Mouse (Mus musculus): Measurements from ENCODE around the gene Grk6. TPM values are rescaled to one million over a fixed set of nuclear protein-coding genes. Genes with fewer than 3 reads are reported as not detected.

Grk6 gene
- polyA plus RNA-seq, 1 experiment, result 38.4 TPM

- H3K27me3 ChIP-seq (ENCODE audit: control insufficient read depth, insufficient read depth, low read length), result 0 out of 2 replicates have a peak, but pooled peaks cover 4% of the 10 kb centered on the region
- H3K36me3 ChIP-seq (ENCODE audit: control insufficient read depth, insufficient read depth, low read length), result no peaks in the 10 kb centered on the region
Measured at GRCm38 (mm10) chr13:55413333-55413732, 31.5 kb upstream of the Grk6 start.

GRCm38 (mm10) chr13:55414743-55415380, 30.0 kb upstream of the Grk6 start, which contains the start of gene Pfn3:
TSS of gene Pfn3 (minus strand) at chr13:55415232.
- 26% methylated on average over 41 of the region's 41 CpGs for WGBS
- Histone ChIP-seq H3K4me1 (ENCODE audit: control insufficient read depth, insufficient read depth, insufficient read length, low read length) (peaks cover 7% of the 10 kb centered on the region), H3K36me3 (ENCODE audit: control insufficient read depth, insufficient read depth, low read length) (no peaks in the 10 kb centered on the region), H3K27ac (ENCODE audit: insufficient read depth, low read depth, low read length) (no peak within 1 kb of the TSS), H3K27me3 (ENCODE audit: control insufficient read depth, insufficient read depth, low read length) (peaks cover 5% of the 10 kb centered on the region), H3K4me3 (ENCODE audit: low read depth, low read length) (peak within 1 kb of the TSS; percentile 12; the same call in 1 of the 2 replicates)
- TF ChIP-seq CTCF (IDR thresholded peaks at IDR 0.05; ENCODE audit: extremely low read depth, insufficient read length, insufficient replicate concordance, low read depth, low read length), result no peak

More at GRCm38 (mm10) chr13:55413333-55413732, 31.5 kb upstream of the Grk6 start:
- Histone ChIP-seq H3K27ac (ENCODE audit: insufficient read depth, low read depth, low read length) (no peak overlapping the region), H3K4me1 (ENCODE audit: control insufficient read depth, insufficient read depth, insufficient read length, low read length) (peaks cover 6% of the 10 kb centered on the region), H3K4me3 (ENCODE audit: low read depth, low read length) (no peak overlapping the region)
- TF ChIP-seq CTCF (IDR thresholded peaks at IDR 0.05; ENCODE audit: extremely low read depth, insufficient read length, insufficient replicate concordance, low read depth, low read length) (no peak), POLR2A (IDR thresholded peaks at IDR 0.05; ENCODE audit: low read depth, low read length) (no peak)
- 55% methylated on average over 12 of the region's 12 CpGs for WGBS

GRCm38 (mm10) chr13:55418004-55418403, 26.9 kb upstream of the Grk6 start:
- Histone ChIP-seq H3K27ac (ENCODE audit: insufficient read depth, low read depth, low read length) (no peak overlapping the region), H3K4me3 (ENCODE audit: low read depth, low read length) (no peak overlapping the region), H3K36me3 (ENCODE audit: control insufficient read depth, insufficient read depth, low read length) (no peaks in the 10 kb centered on the region), H3K4me1 (ENCODE audit: control insufficient read depth, insufficient read depth, insufficient read length, low read length) (peaks cover 22% of the 10 kb centered on the region), H3K27me3 (ENCODE audit: control insufficient read depth, insufficient read depth, low read length) (peaks cover 19% of the 10 kb centered on the region)
- 8% methylated on average over 12 of the region's 12 CpGs for WGBS
- TF ChIP-seq CTCF (IDR thresholded peaks at IDR 0.05; ENCODE audit: extremely low read depth, insufficient read length, insufficient replicate concordance, low read depth, low read length), result peak; percentile 80
- 0 out of 2 replicates have a peak, but pooled peaks have one; percentile 20 for TF ChIP-seq POLR2A (IDR thresholded peaks at IDR 0.05; ENCODE audit: low read depth, low read length)

GRCm38 (mm10) chr13:55419142-55419541, 25.7 kb upstream of the Grk6 start:
- Histone ChIP-seq H3K27me3 (ENCODE audit: control insufficient read depth, insufficient read depth, low read length) (peaks cover 19% of the 10 kb centered on the region), H3K36me3 (ENCODE audit: control insufficient read depth, insufficient read depth, low read length) (no peaks in the 10 kb centered on the region), H3K4me3 (ENCODE audit: low read depth, low read length) (no peak overlapping the region), H3K4me1 (ENCODE audit: control insufficient read depth, insufficient read depth, insufficient read length, low read length) (peaks cover 22% of the 10 kb centered on the region), H3K27ac (ENCODE audit: insufficient read depth, low read depth, low read length) (no peak overlapping the region)
- TF ChIP-seq POLR2A (IDR thresholded peaks at IDR 0.05; ENCODE audit: low read depth, low read length) (no peak), CTCF (IDR thresholded peaks at IDR 0.05; ENCODE audit: extremely low read depth, insufficient read length, insufficient replicate concordance, low read depth, low read length) (no peak)
- 54% methylated on average over 5 of the region's 5 CpGs for WGBS

- peak overlapping the region; percentile 26; the same call in 1 of the 2 replicates for H3K4me3 ChIP-seq (ENCODE audit: low read depth, low read length)
Measured at GRCm38 (mm10) chr13:55420018-55420932, 24.6 kb upstream of the Grk6 start.

GRCm38 (mm10) chr13:55420933-55421800, 23.7 kb upstream of the Grk6 start:
- 8% methylated on average over 35 of the region's 35 CpGs for WGBS
- peaks cover 18% of the 10 kb centered on the region for H3K4me1 ChIP-seq (ENCODE audit: control insufficient read depth, insufficient read depth, insufficient read length, low read length)
- H3K4me3 ChIP-seq (ENCODE audit: low read depth, low read length), result peak overlapping the region; percentile 26
- H3K27me3 ChIP-seq (ENCODE audit: control insufficient read depth, insufficient read depth, low read length), result peaks cover 15% of the 10 kb centered on the region
- no peaks in the 10 kb centered on the region for H3K36me3 ChIP-seq (ENCODE audit: control insufficient read depth, insufficient read depth, low read length)
- H3K27ac ChIP-seq (ENCODE audit: insufficient read depth, low read depth, low read length), result no peak overlapping the region
- peak; percentile 65 for TF ChIP-seq CTCF (IDR thresholded peaks at IDR 0.05; ENCODE audit: extremely low read depth, insufficient read length, insufficient replicate concordance, low read depth, low read length)
- no peak for TF ChIP-seq POLR2A (IDR thresholded peaks at IDR 0.05; ENCODE audit: low read depth, low read length)

More at GRCm38 (mm10) chr13:55420018-55420932, 24.6 kb upstream of the Grk6 start:
- TF ChIP-seq POLR2A (IDR thresholded peaks at IDR 0.05; ENCODE audit: low read depth, low read length), result no peak
- no peak for TF ChIP-seq CTCF (IDR thresholded peaks at IDR 0.05; ENCODE audit: extremely low read depth, insufficient read length, insufficient replicate concordance, low read depth, low read length)
- no peaks in the 10 kb centered on the region for H3K36me3 ChIP-seq (ENCODE audit: control insufficient read depth, insufficient read depth, low read length)
- no peak overlapping the region for H3K27ac ChIP-seq (ENCODE audit: insufficient read depth, low read depth, low read length)
- 22% methylated on average over 51 of the region's 51 CpGs for WGBS
- H3K27me3 ChIP-seq (ENCODE audit: control insufficient read depth, insufficient read depth, low read length), result peaks cover 17% of the 10 kb centered on the region
- peaks cover 18% of the 10 kb centered on the region for H3K4me1 ChIP-seq (ENCODE audit: control insufficient read depth, insufficient read depth, insufficient read length, low read length)

All from small intestine, adult 2 months (tissue).